Mouse (Mus musculus) cerebellum, adult 11-12 months (tissue): ENCODE measurements around the gene Med13l.

Experiments
- DNase-seq: peaks from one replicate; pipeline ENCODE4 v3.0.0; 2022

Med13l gene

GRCm38 (mm10) chr5:118743067-118743466, 182.6 kb downstream of the Med13l start:
- DNase-seq: no peak

DNA sequence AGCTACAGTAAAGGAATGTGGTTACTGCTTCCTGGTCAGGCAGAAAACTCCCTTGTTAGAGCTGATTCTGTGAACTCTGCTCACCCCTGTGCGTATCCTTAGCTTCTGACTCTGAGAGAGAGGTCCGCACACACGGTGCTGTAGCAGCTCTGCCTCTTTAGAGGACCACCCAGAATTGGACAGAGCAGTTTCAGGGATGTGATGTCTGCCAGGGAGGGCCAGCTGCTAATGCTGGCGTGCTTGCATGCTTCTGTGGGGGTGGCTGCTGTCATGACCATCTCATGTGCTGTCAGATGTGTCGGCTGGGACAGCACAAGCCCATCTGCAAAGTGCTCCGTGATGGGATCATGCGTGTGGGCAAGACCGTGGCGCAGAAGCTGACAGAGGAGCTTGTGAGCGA, 186.5 kb downstream of the Med13l start:
- DNase-seq: no peak

DNA sequence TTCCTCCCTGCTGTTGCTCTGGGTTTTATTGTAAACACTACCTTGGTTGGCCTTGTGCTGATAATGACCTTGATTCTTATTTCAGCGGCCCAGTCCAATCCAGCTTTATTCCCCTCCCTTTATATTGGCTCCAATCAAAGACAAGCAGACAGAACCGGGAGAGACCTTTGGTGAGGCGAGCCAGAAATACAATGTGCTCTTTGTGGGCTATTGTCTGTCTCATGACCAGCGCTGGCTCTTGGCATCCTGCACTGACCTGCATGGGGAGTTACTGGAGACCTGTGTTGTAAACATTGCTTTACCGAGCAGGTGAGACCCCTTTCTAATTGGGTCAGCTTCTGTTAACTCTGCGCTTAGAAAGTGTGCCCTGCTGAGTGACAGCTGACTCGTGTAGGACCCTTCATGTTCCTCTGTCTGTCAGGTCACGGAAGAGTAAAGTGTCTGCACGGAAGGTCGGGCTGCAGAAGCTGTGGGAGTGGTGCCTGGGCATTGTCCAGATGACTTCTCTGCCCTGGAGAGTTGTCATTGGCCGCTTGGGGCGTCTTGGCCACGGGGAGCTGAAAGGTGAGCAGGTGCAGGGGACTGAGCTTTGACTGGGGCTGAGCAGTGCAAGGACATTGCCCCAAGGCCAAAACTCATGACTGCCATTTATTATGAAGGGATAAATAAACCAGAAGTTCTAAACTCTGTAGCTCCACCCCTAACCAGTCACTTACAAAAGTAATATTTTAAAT, 191.1 kb downstream of the Med13l start:
- no peak for DNase-seq

GRCm38 (mm10) chr5:118752868-118753267, 192.4 kb downstream of the Med13l start:
- DNase-seq: no peak

GRCm38 (mm10) chr5:118753471-118754044, 193.1 kb downstream of the Med13l start:
- DNase-seq: peak; percentile 53

- DNase-seq: peak; percentile 41
Measured at GRCm38 (mm10) chr5:118754191-118754759, 193.8 kb downstream of the Med13l start.

DNA sequence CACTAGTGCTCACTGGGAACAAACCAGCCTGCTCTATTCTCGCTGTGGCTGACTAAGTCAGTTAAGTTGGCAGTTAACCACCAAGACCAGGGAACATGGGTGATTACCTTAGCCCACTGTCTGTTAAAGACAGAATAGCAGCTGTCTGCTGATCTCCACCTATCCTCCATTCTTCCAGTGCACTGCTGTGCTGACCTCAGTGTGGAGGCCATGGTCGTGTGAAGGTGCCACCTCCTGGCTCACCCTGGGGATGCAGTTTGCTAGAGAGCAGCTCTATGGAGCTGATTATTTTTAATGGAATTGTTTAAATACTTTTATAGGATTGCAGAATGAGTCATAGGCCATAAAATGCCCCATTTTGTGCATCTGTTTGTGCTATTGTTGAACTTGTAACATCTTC, 195.6 kb downstream of the Med13l start:
- DNase-seq: no peak

- DNase-seq: no peak
Measured at GRCm38 (mm10) chr5:118757396-118758301, 197.2 kb downstream of the Med13l start.

DNA sequence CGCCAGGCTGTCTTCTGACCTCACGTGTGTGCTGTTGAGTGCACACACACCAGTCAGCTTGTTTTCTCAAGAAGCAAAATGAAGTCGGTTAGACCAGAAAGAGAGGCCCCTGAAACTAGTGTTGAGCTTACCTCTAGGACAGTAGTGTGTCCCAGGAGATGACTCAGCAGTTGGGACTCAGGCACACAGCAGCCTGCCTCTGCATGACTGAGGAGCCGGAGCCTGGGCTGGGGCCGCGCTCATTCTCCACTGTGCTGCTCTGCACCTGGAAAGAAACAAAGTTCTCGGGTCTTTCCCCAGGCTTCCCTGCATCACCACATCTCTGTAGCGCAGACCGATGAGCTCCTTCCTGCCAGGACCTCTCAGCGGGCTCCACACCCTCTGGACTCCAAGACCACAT, 200.5 kb downstream of the Med13l start:
- no peak for DNase-seq

DNA sequence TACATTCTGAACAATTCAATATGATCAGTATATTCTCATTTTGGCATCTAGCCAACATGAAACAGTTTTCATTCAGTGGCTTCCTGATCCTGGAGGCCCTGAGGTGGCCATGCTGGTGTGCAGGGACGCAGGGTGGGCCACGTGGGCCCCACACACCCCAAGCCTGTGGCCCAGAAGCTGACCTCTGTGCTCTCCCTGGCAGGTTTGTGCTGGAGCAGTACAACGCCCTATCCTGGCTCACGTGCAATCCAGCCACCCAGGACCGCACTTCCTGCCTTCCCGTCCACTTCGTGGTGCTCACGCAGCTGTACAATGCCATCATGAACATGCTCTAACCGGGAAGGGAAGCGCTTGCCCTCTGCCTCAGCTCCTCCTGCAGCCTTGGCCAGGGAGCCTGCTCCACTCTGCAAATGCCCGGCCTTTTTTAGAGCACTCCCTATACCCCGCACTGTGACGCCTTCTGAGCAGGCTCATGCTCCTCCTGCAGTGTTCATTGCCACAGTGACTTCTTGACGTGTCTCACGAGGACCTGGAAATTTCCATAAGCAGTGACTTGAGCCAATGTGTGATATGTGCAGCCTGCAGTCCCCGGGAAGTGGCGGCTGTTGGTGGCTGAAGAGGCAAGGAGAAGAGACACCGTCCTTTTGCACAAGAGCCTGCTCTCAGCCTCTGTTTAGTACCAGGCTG, 202.2 kb downstream of the Med13l start:
- DNase-seq: no peak

- no peak for DNase-seq
Measured at GRCm38 (mm10) chr5:118763353-118763752, 202.9 kb downstream of the Med13l start.

DNA sequence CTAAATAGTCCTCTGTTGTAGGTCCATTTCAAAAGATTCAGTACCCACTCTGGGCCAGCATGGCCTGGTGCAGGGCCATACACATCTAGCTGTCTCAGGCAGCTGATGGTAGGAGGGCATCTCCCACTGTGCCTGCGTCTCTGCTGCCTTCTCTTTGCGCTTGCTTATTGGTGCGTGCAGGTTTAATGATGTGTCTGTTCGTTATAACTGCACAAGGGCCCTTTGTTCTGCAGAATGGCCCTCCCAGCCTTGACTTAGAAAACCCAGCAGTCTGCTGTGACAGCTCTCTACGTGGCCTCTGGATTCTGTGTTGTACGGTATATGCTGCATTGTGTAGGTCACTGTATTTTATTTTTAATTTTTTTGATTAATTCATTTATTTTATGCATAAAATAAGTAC, 208.7 kb downstream of the Med13l start:
- no peak for DNase-seq

- DNase-seq: no peak
Measured at GRCm38 (mm10) chr5:118773866-118774265, 213.4 kb downstream of the Med13l start.

- no peak for DNase-seq
Measured at GRCm38 (mm10) chr5:118776396-118776795, 215.9 kb downstream of the Med13l start.

GRCm38 (mm10) chr5:118781598-118781997, 221.1 kb downstream of the Med13l start:
- DNase-seq: peak; percentile 45

DNA sequence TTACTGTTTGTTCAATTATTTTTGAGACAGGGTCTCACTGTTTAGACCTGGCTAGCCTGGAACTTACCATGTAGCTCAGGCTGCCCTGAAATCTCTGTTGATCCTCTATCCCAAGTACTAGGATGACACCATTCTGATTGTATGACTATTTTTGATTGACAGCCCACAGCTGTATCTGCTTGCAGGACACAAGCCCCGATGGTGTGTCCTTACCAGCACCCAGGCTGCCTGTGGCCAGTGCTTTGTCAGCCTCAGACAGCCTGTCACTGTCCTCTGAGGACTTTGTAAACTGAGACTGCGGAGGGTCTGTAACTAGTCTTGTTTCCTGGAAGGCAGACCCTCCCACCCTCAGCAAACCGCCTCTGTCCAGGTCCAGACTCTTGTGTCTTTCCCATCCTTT, 221.7 kb downstream of the Med13l start:
- no peak for DNase-seq

DNA sequence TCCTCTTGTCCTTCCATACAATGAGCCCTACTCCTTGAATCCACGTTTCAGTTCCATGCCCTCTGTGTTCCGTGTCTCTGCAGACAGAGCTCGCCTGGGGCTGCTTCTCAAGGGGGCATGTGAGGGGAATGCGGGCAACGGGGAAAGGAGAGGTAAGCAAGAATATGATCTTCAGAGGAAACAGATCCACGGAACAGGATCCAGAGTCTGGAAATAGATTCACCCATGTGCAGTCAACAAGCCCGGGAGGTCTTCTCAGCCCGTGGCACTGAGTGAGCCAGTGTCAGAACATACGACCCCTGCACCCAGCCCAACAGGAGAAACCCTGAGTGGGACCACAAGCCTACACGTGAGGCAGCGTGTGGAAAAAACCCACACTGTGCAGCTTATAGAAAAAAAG, 228.7 kb downstream of the Med13l start:
- DNase-seq: no peak

GRCm38 (mm10) chr5:118789776-118790175, 229.3 kb downstream of the Med13l start:
- DNase-seq: no peak

DNA sequence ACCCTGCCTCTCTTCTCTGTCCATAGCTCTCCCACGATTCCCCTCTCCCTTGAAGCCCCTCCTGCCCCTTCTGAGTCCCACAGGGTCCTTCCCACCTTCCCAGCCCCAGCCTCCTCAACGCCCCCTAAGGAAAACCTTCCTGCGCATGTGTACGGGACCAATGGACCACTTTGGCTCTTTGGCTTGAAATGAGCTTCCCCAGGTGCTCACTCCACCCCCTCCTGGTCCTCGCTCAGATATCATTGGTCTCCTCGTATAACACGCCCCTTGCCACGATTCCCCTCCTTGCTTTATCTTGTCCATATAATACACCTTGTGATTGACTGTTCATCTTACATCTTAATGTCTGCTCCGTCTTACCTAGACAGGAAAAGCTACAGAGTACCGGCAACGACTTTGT, 237.3 kb downstream of the Med13l start:
- DNase-seq: no peak

- DNase-seq: no peak
Measured at GRCm38 (mm10) chr5:118801592-118801991, 241.1 kb downstream of the Med13l start.

GRCm38 (mm10) chr5:118802036-118802435, 241.6 kb downstream of the Med13l start:
- DNase-seq: no peak

GRCm38 (mm10) chr5:118808946-118809345, 248.5 kb downstream of the Med13l start:
- no peak for DNase-seq

- DNase-seq: no peak
Measured at GRCm38 (mm10) chr5:118809588-118809987, 249.1 kb downstream of the Med13l start.
